Mouse (Mus musculus): ENCODE measurements at regions not wholly inside any gene's neighbourhood (a gene's known extent, or its start where the extent isn't known, plus 50 kb on each side); places are given as distances from the start of the nearest gene placed in this dataset.
"Not testable (repeated sequence)": the region's sequence is repeated elsewhere in the genome, so short reads cannot be mapped to it uniquely, and the experiment has no call there.

- TF ChIP-seq GATA1 (IDR thresholded peaks at IDR 0.05; ENCODE audit: borderline replicate concordance, low read length) = no peak
- TF ChIP-seq FLI1 (IDR thresholded peaks at IDR 0.05; ENCODE audit: low read length) = no peak
- H3K36me3 ChIP-seq (replicated peaks; ENCODE audit: low read length) = no peaks in the 10 kb centered on the region
- H3K4me1 ChIP-seq = no peaks in the 10 kb centered on the region
- no peaks in the 10 kb centered on the region for H3K27me3 ChIP-seq (replicated peaks)
- H3K9me3 ChIP-seq = peaks cover 68% of the 10 kb centered on the region
- no peak overlapping the region for H3K4me3 ChIP-seq (replicated peaks)
Observed at GRCm38 (mm10) chr12:106311831-106312600, 302.0 kb downstream of the Vrk1 start.

- H3K27me3 ChIP-seq (replicated peaks) = no peaks in the 10 kb centered on the region
- H3K4me3 ChIP-seq (replicated peaks) = peak overlapping the region; percentile 23
- H3K9me3 ChIP-seq = peaks cover 80% of the 10 kb centered on the region
- H3K4me1 ChIP-seq = no peaks in the 10 kb centered on the region
- no peaks in the 10 kb centered on the region for H3K36me3 ChIP-seq (replicated peaks; ENCODE audit: low read length)
- no peak for TF ChIP-seq GATA1 (IDR thresholded peaks at IDR 0.05; ENCODE audit: borderline replicate concordance, low read length)
- no peak for TF ChIP-seq FLI1 (IDR thresholded peaks at IDR 0.05; ENCODE audit: low read length)
Observed at GRCm38 (mm10) chr12:106317738-106318137, 307.7 kb downstream of the Vrk1 start.

- Histone ChIP-seq H3K36me3 (replicated peaks; ENCODE audit: low read length) (no peaks in the 10 kb centered on the region), H3K27me3 (replicated peaks) (no peaks in the 10 kb centered on the region), H3K9me3 (peaks cover 78% of the 10 kb centered on the region), H3K4me3 (replicated peaks) (no peak overlapping the region), H3K4me1 (no peaks in the 10 kb centered on the region)
- TF ChIP-seq GATA1 (IDR thresholded peaks at IDR 0.05; ENCODE audit: borderline replicate concordance, low read length) = no peak
- no peak for TF ChIP-seq FLI1 (IDR thresholded peaks at IDR 0.05; ENCODE audit: low read length)
Observed at GRCm38 (mm10) chr12:106321511-106321910, 311.5 kb downstream of the Vrk1 start.

GRCm38 (mm10) chr12:106326611-106327010 is 316.6 kb downstream of the Vrk1 start:
- Histone ChIP-seq H3K36me3 (replicated peaks; ENCODE audit: low read length) (no peaks in the 10 kb centered on the region), H3K9me3 (peaks cover 69% of the 10 kb centered on the region), H3K4me3 (replicated peaks) (no peak overlapping the region), H3K4me1 (no peaks in the 10 kb centered on the region), H3K27me3 (replicated peaks) (no peaks in the 10 kb centered on the region)
- TF ChIP-seq GATA1 (IDR thresholded peaks at IDR 0.05; ENCODE audit: borderline replicate concordance, low read length) = no peak
- no peak for TF ChIP-seq FLI1 (IDR thresholded peaks at IDR 0.05; ENCODE audit: low read length)

GRCm38 (mm10) chr12:106327351-106327750 is 317.3 kb downstream of the Vrk1 start:
- Histone ChIP-seq H3K4me1 (no peaks in the 10 kb centered on the region), H3K36me3 (replicated peaks; ENCODE audit: low read length) (no peaks in the 10 kb centered on the region), H3K9me3 (peaks cover 65% of the 10 kb centered on the region), H3K4me3 (replicated peaks) (no peak overlapping the region), H3K27me3 (replicated peaks) (no peaks in the 10 kb centered on the region)
- TF ChIP-seq FLI1 (IDR thresholded peaks at IDR 0.05; ENCODE audit: low read length) = no peak
- no peak for TF ChIP-seq GATA1 (IDR thresholded peaks at IDR 0.05; ENCODE audit: borderline replicate concordance, low read length)

- Histone ChIP-seq H3K36me3 (replicated peaks; ENCODE audit: low read length) (no peaks in the 10 kb centered on the region), H3K9me3 (peaks cover 68% of the 10 kb centered on the region), H3K4me3 (replicated peaks) (peak overlapping the region; percentile 28), H3K4me1 (no peaks in the 10 kb centered on the region), H3K27me3 (replicated peaks) (no peaks in the 10 kb centered on the region)
- TF ChIP-seq GATA1 (IDR thresholded peaks at IDR 0.05; ENCODE audit: borderline replicate concordance, low read length) (no peak), FLI1 (IDR thresholded peaks at IDR 0.05; ENCODE audit: low read length) (no peak)
Observed at GRCm38 (mm10) chr12:106357867-106358266, 347.8 kb downstream of the Vrk1 start.

- H3K36me3 ChIP-seq (replicated peaks; ENCODE audit: low read length) = not testable (repeated sequence)
- peaks cover 77% of the 10 kb centered on the region for H3K9me3 ChIP-seq
Observed at GRCm38 (mm10) chr12:106361646-106362045, 351.6 kb downstream of the Vrk1 start.

GRCm38 (mm10) chr12:106374840-106375375 is 364.9 kb downstream of the Vrk1 start:
- peak overlapping the region; percentile 24 for H3K4me3 ChIP-seq (replicated peaks)
- no peak for TF ChIP-seq FLI1 (IDR thresholded peaks at IDR 0.05; ENCODE audit: low read length)
- no peak for TF ChIP-seq GATA1 (IDR thresholded peaks at IDR 0.05; ENCODE audit: borderline replicate concordance, low read length)
- H3K27me3 ChIP-seq (replicated peaks) = no peaks in the 10 kb centered on the region
- no peaks in the 10 kb centered on the region for H3K36me3 ChIP-seq (replicated peaks; ENCODE audit: low read length)
- H3K4me1 ChIP-seq = no peaks in the 10 kb centered on the region
- peaks cover 28% of the 10 kb centered on the region for H3K9me3 ChIP-seq

More at GRCm38 (mm10) chr12:106361646-106362045, 351.6 kb downstream of the Vrk1 start:
- not testable (repeated sequence) for H3K4me1 ChIP-seq; H3K27me3 ChIP-seq (replicated peaks); H3K4me3 ChIP-seq (replicated peaks)

GRCm38 (mm10) chr12:106375886-106376285 is 365.9 kb downstream of the Vrk1 start:
- Histone ChIP-seq H3K36me3 (replicated peaks; ENCODE audit: low read length) (no peaks in the 10 kb centered on the region), H3K27me3 (replicated peaks) (no peaks in the 10 kb centered on the region), H3K9me3 (peaks cover 30% of the 10 kb centered on the region), H3K4me3 (replicated peaks) (no peak overlapping the region), H3K4me1 (no peaks in the 10 kb centered on the region)
- TF ChIP-seq FLI1 (IDR thresholded peaks at IDR 0.05; ENCODE audit: low read length) = no peak
- TF ChIP-seq GATA1 (IDR thresholded peaks at IDR 0.05; ENCODE audit: borderline replicate concordance, low read length) = no peak

GRCm38 (mm10) chr12:106376783-106377182 is 366.8 kb downstream of the Vrk1 start:
- peaks cover 36% of the 10 kb centered on the region for H3K9me3 ChIP-seq
- H3K4me3 ChIP-seq (replicated peaks) = no peak overlapping the region
- no peaks in the 10 kb centered on the region for H3K36me3 ChIP-seq (replicated peaks; ENCODE audit: low read length)
- TF ChIP-seq FLI1 (IDR thresholded peaks at IDR 0.05; ENCODE audit: low read length) = no peak
- no peak for TF ChIP-seq GATA1 (IDR thresholded peaks at IDR 0.05; ENCODE audit: borderline replicate concordance, low read length)
- no peaks in the 10 kb centered on the region for H3K4me1 ChIP-seq
- H3K27me3 ChIP-seq (replicated peaks) = no peaks in the 10 kb centered on the region
